Mouse (Mus musculus): ENCODE results near the gene Ctsm. TPM values are rescaled to one million over a fixed set of nuclear protein-coding genes. Genes with fewer than 3 reads are reported as not detected.
"Not testable (repeated sequence)": the region's sequence is repeated elsewhere in the genome, so short reads cannot be mapped to it uniquely, and the experiment has no call there.

The Ctsm gene
- total RNA-seq (2021), result not detected
- long read RNA-seq, experiment 1, result 0 reads
- long read RNA-seq, experiment 2, result 0 reads

DNA sequence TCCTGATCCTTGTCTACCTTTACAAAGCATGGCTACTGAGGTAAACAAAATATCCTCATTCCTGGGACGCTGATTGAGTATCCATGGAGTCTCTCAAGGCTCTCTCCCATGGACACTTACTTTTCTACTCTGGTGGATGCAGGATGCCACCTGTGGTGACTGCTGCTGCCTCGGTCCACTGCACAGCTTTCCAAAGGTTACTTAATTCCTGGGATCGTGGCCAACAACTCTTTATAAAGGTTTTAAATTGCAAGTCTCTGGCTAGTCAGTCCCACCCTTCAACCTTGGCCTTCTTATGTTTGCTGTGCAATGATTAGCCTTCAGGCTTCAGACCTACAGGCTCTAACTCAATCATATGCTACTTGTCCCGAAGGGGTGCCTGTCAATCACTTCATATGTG, at the start of gene Ctsm:
Gene Ctsm, minus strand, starts transcription at position 209 of the 400 bp plus-strand sequence.
- intact Hi-C loops (cut with DNase I), result no loop called here
- no peak for DNase-seq (ENCODE audit: low spot score in 2 of 2)

DNA sequence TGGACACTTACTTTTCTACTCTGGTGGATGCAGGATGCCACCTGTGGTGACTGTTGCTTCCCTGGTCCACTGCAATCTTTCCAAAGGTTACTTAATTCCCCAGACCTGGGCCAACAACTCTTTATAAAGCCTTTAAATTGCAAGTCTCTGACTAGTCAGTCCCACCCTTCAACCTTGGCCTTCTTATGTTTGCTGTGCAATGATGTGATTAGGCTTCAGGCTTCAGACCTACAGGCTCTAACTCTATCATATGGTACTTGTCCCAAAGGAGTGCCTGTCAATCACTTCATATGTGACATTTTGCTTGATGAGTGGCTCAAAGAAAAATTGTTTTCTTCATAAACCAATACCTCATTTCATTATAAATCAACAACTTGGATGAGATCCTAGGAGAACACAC, 28.4 kb upstream of the Ctsm start, which contains the start of gene Cts3:
Gene Cts3, minus strand, starts transcription at position 101 of the 400 bp plus-strand sequence.
- intact Hi-C loops (cut with DNase I), result no loop called here
- DNase-seq (ENCODE audit: low spot score in 2 of 2), result no peak

DNA sequence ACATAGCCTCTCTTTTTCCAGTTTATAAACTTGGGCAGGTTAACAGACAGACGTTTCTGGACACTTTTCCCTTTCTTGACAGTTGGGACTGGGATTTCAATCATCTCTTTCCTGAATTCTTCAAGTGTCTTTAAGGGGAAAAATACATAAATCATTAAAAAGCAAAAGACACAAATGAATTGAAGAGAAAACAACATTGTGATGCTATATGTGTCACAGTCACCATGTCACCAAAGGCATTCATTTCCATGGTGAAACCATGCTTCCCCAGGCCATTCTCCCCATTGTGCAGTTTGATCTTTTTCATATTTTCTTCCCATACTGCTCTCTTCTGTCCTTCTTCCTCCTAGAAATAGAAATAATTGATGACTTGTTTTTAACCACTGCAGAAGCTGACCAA, 26.4 kb upstream of the Ctsm start, which contains the start of gene Gm49352:
Gene Gm49352, minus strand, starts transcription at position 101 of the 400 bp plus-strand sequence.
- DNase-seq (ENCODE audit: low spot score in 2 of 2); intact Hi-C loops (cut with DNase I): not testable (repeated sequence)

Other genes with a start within 250 kb of the Ctsm start
- not detected for gene Cts7, start 183.6 kb downstream of the Ctsm start, total RNA-seq (2021)
- not detected for gene Gm49352, start 26.3 kb upstream of the Ctsm start, total RNA-seq (2021)
- not detected for gene Cts3, start 28.3 kb upstream of the Ctsm start, total RNA-seq (2021)

Data from left cerebral cortex, postnatal 14 days (tissue).